Mouse (Mus musculus): ENCODE data around the gene Lhfpl5. TPM values are rescaled to one million over a fixed set of nuclear protein-coding genes. Genes with fewer than 3 reads are reported as not detected.

Lhfpl5 gene
- total and polyA plus RNA-seq, 3 experiments = 0.08 TPM; not detected in 2

DNA sequence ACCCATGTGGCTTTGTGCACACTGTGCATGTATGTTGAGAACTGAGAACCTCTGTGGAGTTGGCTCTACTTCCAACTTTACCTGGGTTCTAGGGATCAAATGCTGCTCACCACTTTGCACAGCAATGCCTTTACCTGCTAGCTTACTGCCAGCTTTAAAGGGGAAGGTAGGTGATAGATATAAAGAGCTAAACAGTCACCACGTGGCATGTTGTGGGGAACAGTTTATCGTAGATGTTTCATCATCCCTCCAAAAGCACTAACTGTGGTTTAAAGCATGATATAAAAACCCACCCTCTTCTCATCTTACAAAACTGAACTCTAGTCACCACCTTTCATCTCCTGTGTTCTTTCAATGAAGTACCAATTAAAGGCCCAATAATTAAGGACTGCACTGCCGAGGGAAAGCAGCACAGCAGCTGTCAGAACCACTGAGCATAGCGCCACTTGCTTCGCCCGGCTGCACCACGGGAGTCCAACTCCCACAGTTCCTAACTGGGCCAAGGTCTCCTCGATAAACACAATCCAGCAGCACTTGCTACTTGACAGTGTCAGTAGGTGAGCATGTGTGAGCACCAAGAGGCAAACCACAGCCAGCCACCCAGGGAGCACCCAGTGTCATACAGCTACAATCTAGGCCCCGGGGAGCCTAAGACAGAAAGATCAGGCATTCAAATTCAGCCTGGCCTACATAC is 26.3 kb downstream of the Lhfpl5 start:
- dilution Hi-C loops (cut with MboI; ENCODE audit: extremely low pct_ligation_motif_present, extremely low pct_unique_long_range_greater_than_20kb, low sequenced_read_pairs) (no loop called here), in situ Hi-C loops (cut with MboI; ENCODE audit: low pct_ligation_motif_present, low pct_unique_long_range_greater_than_20kb, low sequenced_read_pairs) (no loop called here)
- Histone ChIP-seq H3K79me2 (replicated peaks; ENCODE audit: control insufficient read depth, extremely low read depth, insufficient read depth, poor library complexity, severe bottlenecking) (0 out of 2 replicates have a peak, but pooled peaks cover 3% of the 10 kb centered on the region), H3K9me3 (replicated peaks; ENCODE audit: low read length) (no peaks in the 10 kb centered on the region), H3K4me3 (replicated peaks in 1 of 3; ENCODE audit: low read depth in 2 of 3, low read length in 2 of 3, poor library complexity in 1 of 3) (no peak overlapping the region), H3K4me1 (ENCODE audit: control insufficient read depth in 1 of 2, insufficient read depth in 2 of 2) (no peaks in the 10 kb centered on the region), H3K27me3 (replicated peaks) (no peaks in the 10 kb centered on the region), H3K4me2 (ENCODE audit: insufficient read depth, low read depth, poor library complexity, severe bottlenecking) (no peak overlapping the region), H3K36me3 (replicated peaks in 1 of 2; ENCODE audit: control insufficient read depth in 1 of 2, insufficient read depth in 1 of 2, low read length in 1 of 2) (peaks cover 69 to 94% of the 10 kb centered on the region in 2 experiments), H3K27ac (ENCODE audit: insufficient read depth, low read depth) (no peak overlapping the region), H3K9ac (ENCODE audit: insufficient read depth, low read depth) (no peak overlapping the region)
- no peak for TF ChIP-seq MAFK (IDR thresholded peaks at IDR 0.05; ENCODE audit: insufficient replicate concordance, low read length)
- no peak for TF ChIP-seq UBTF (IDR thresholded peaks at IDR 0.05; ENCODE audit: low read depth, low read length)
- no peak for TF ChIP-seq ZKSCAN1 (IDR thresholded peaks at IDR 0.05; ENCODE audit: borderline replicate concordance, low read depth, low read length)
- DNase-seq (ENCODE audit: extremely low read depth) = no peak

DNA sequence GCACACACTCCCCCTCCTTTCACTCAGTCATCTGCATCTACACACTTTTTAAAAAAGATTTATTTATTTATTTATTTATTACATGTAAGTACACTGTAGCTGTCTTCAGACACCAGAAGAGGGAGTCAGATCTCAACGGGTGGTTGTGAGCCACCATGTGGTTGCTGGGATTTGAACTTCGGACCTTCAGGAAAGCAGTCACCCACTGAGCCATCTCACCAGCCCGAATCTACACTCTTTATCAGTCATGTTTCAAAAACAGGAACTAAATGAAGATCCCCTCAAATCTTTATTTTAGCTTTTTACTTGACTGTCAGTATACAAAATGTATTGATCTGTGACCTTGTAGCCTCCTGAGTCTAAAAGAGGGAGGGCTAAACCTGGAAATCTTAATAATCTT is 34.1 kb downstream of the Lhfpl5 start:
- Histone ChIP-seq H3K27me3 (replicated peaks) (no peaks in the 10 kb centered on the region), H3K36me3 (replicated peaks in 1 of 2; ENCODE audit: control insufficient read depth in 1 of 2, insufficient read depth in 1 of 2, low read length in 1 of 2) (peaks cover 40 to 79% of the 10 kb centered on the region in 2 experiments), H3K27ac (ENCODE audit: insufficient read depth, low read depth) (no peak overlapping the region), H3K4me2 (ENCODE audit: insufficient read depth, low read depth, poor library complexity, severe bottlenecking) (no peak overlapping the region), H3K4me1 (ENCODE audit: control insufficient read depth in 1 of 2, insufficient read depth in 2 of 2) (no peaks in the 10 kb centered on the region), H3K9me3 (replicated peaks; ENCODE audit: low read length) (no peaks in the 10 kb centered on the region), H3K4me3 (replicated peaks in 1 of 3; ENCODE audit: low read depth in 2 of 3, low read length in 2 of 3, poor library complexity in 1 of 3) (no peak overlapping the region), H3K9ac (ENCODE audit: insufficient read depth, low read depth) (no peak overlapping the region), H3K79me2 (replicated peaks; ENCODE audit: control insufficient read depth, extremely low read depth, insufficient read depth, poor library complexity, severe bottlenecking) (peaks cover 51% of the 10 kb centered on the region)
- no peak for DNase-seq (ENCODE audit: extremely low read depth)
- TF ChIP-seq NRF1 (IDR thresholded peaks at IDR 0.05; ENCODE audit: low read depth, low read length) = no peak
- TF ChIP-seq PAX5 (IDR thresholded peaks at IDR 0.05; ENCODE audit: low read length) = no peak
- no peak for TF ChIP-seq RCOR1 (conservative IDR thresholded peaks at IDR 0.05; ENCODE audit: low read depth, low read length)
- no peak for TF ChIP-seq MAFK (IDR thresholded peaks at IDR 0.05; ENCODE audit: insufficient replicate concordance, low read length)
- no peak for TF ChIP-seq MAZ (IDR thresholded peaks at IDR 0.05; ENCODE audit: low read depth, low read length)
- no peak for TF ChIP-seq JUND (conservative IDR thresholded peaks at IDR 0.05; ENCODE audit: low read depth, low read length)
- no peak for TF ChIP-seq SIN3A (IDR thresholded peaks at IDR 0.05; ENCODE audit: low read length)
- no peak for TF ChIP-seq ETS1 (conservative IDR thresholded peaks at IDR 0.05; ENCODE audit: low read depth, low read length)
- no peak for TF ChIP-seq EP300 (IDR thresholded peaks at IDR 0.05; ENCODE audit: low read length)
- TF ChIP-seq GABPA (IDR thresholded peaks at IDR 0.05; ENCODE audit: insufficient replicate concordance, low read depth, low read length) = no peak
- TF ChIP-seq ZC3H11A (IDR thresholded peaks at IDR 0.05; ENCODE audit: low read depth, low read length) = no peak
- TF ChIP-seq TBP (conservative IDR thresholded peaks at IDR 0.05; ENCODE audit: low read depth, low read length) = no peak
- no peak for TF ChIP-seq TCF12 (IDR thresholded peaks at IDR 0.05; ENCODE audit: low read depth, low read length)
- no peak for TF ChIP-seq CTCF (conservative IDR thresholded peaks at IDR 0.05 in 1 of 2, IDR thresholded peaks at IDR 0.05 in 1 of 2; ENCODE audit: low read depth in 2 of 2, low read length in 2 of 2)
- no peak for TF ChIP-seq NELFE (IDR thresholded peaks at IDR 0.05; ENCODE audit: low read depth, low read length)
- dilution Hi-C loops (cut with MboI; ENCODE audit: extremely low pct_ligation_motif_present, extremely low pct_unique_long_range_greater_than_20kb, low sequenced_read_pairs) = no loop called here
- in situ Hi-C loops (cut with MboI; ENCODE audit: low pct_ligation_motif_present, low pct_unique_long_range_greater_than_20kb, low sequenced_read_pairs) = no loop called here

Measured in CH12.LX (cell line).